Mouse (Mus musculus): ENCODE data around the gene Dpep3.

The Dpep3 gene

DNA sequence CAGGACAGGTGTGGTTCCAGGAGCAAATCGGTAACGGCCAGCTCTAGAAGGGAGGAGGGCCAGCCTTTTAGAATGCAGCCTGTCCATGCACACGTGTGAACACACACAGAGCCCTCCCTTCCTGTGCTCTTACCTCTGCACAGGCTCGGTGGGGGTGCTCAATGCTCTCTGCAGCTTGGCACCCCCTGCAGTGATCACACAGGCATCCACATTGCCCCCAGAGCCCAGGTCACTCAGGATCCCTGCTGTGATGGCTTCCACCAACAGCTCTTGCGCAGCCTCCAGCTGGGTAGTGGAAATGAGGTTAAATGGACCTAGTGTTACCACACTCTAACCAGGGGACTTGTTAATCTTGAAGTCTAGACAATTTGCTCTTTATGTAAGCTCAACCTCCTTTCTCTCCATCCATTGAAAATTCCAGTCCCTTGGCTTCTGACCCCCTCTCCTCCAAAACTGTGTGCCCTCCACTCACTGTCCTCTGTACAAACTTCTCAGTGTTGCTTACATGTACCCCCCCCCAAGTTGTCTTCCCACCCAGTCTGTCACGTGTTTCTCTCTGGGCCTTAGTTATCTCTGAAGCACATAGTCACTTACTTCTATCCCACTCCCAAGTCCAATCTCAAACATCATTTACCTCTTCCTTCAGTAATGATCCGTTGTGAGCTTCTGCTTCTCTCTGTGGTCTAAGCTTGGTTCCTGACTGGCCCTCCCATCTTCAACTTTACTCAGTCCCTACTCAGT is 43.2 kb downstream of the Dpep3 start:
- no peak for DNase-seq (ENCODE audit: low spot score in 2 of 2)

GRCm38 (mm10) chr8:105935105-105935504 is 44.1 kb downstream of the Dpep3 start:
- DNase-seq (ENCODE audit: low spot score in 2 of 2): no peak

GRCm38 (mm10) chr8:105933762-105934161 is 45.5 kb downstream of the Dpep3 start, which contains the start of gene Ctrl:
Ctrl (minus strand) TSS chr8:105933862.
- DNase-seq (ENCODE audit: low spot score in 2 of 2): no peak

- DNase-seq (ENCODE audit: low spot score in 2 of 2): no peak
Observed at GRCm38 (mm10) chr8:105932525-105932924, 46.7 kb downstream of the Dpep3 start.

DNA sequence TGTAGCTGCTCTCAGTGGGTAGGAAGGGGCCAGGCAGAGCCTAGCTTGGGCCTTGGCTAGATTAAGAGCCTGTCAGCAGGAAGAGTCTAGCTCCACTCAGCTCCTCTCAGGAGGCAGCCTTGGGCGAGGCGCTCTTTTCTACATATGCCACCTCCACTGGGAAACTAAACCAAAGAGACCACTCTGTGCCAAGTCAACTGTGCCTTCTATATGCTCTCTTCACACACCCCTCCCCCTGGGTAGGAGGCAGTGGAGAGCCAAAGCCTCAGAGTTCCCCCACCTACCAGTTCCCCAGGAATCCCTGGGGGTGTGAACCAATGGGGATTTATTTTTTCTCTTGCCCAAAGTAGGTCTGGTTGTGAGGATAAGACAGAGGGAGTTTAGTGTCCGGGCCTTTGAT is 48.0 kb downstream of the Dpep3 start:
- no peak for DNase-seq (ENCODE audit: low spot score in 2 of 2)

GRCm38 (mm10) chr8:105930602-105931001 is 48.6 kb downstream of the Dpep3 start:
- peak; percentile 68 to 78 for DNase-seq (ENCODE audit: low spot score in 2 of 2)

GRCm38 (mm10) chr8:105925123-105925522 is 54.1 kb downstream of the Dpep3 start:
- DNase-seq (ENCODE audit: low spot score in 2 of 2): no peak

Data from frontal cortex, postnatal 25 days (tissue).